Mouse (Mus musculus): ENCODE data around the gene Tbc1d22a. TPM values are rescaled to one million over a fixed set of nuclear protein-coding genes. Genes with fewer than 3 reads are reported as not detected.

The Tbc1d22a gene
- total RNA-seq (2014; fragmentation: Nextera tagmentation): 13.0 and 13.7 TPM in 2 replicates
- 12.5 and 13.5 TPM in 2 replicates for total RNA-seq (2017)

- peak; percentile 95 for ATAC-seq (replicated peaks; ENCODE audit: low FRiP score, low TSS enrichment, poor library complexity, severe bottlenecking)
Measured at GRCm38 (mm10) chr15:86213753-86214548, at the start of gene Tbc1d22a. Tbc1d22a (plus strand) TSS chr15:86214459.

- no peak for ATAC-seq (replicated peaks; ENCODE audit: low FRiP score, low TSS enrichment, poor library complexity, severe bottlenecking)
Measured at GRCm38 (mm10) chr15:86164718-86165345, 49.4 kb upstream of the Tbc1d22a start.

GRCm38 (mm10) chr15:86165811-86166590, 48.3 kb upstream of the Tbc1d22a start:
- no peak for ATAC-seq (replicated peaks; ENCODE audit: low FRiP score, low TSS enrichment, poor library complexity, severe bottlenecking)

- ATAC-seq (replicated peaks; ENCODE audit: low FRiP score, low TSS enrichment, poor library complexity, severe bottlenecking): no peak
Measured at GRCm38 (mm10) chr15:86167032-86167655, 47.1 kb upstream of the Tbc1d22a start.

- no peak for ATAC-seq (replicated peaks; ENCODE audit: low FRiP score, low TSS enrichment, poor library complexity, severe bottlenecking)
Measured at GRCm38 (mm10) chr15:86167787-86168504, 46.3 kb upstream of the Tbc1d22a start.

- no peak for ATAC-seq (replicated peaks; ENCODE audit: low FRiP score, low TSS enrichment, poor library complexity, severe bottlenecking)
Measured at GRCm38 (mm10) chr15:86168505-86168867, 45.8 kb upstream of the Tbc1d22a start.

GRCm38 (mm10) chr15:86168941-86169816, 45.1 kb upstream of the Tbc1d22a start:
- ATAC-seq (replicated peaks; ENCODE audit: low FRiP score, low TSS enrichment, poor library complexity, severe bottlenecking): no peak

- no peak for ATAC-seq (replicated peaks; ENCODE audit: low FRiP score, low TSS enrichment, poor library complexity, severe bottlenecking)
Measured at GRCm38 (mm10) chr15:86169817-86170110, 44.5 kb upstream of the Tbc1d22a start.

GRCm38 (mm10) chr15:86171316-86171715, 42.9 kb upstream of the Tbc1d22a start:
- no peak for ATAC-seq (replicated peaks; ENCODE audit: low FRiP score, low TSS enrichment, poor library complexity, severe bottlenecking)

- ATAC-seq (replicated peaks; ENCODE audit: low FRiP score, low TSS enrichment, poor library complexity, severe bottlenecking): no peak
Measured at GRCm38 (mm10) chr15:86172124-86172523, 42.1 kb upstream of the Tbc1d22a start.

GRCm38 (mm10) chr15:86172526-86172925, 41.7 kb upstream of the Tbc1d22a start:
- ATAC-seq (replicated peaks; ENCODE audit: low FRiP score, low TSS enrichment, poor library complexity, severe bottlenecking): no peak

GRCm38 (mm10) chr15:86173136-86173985, 40.9 kb upstream of the Tbc1d22a start:
- ATAC-seq (replicated peaks; ENCODE audit: low FRiP score, low TSS enrichment, poor library complexity, severe bottlenecking): 0 out of 2 replicates have a peak, but pooled peaks have one; percentile 18

- ATAC-seq (replicated peaks; ENCODE audit: low FRiP score, low TSS enrichment, poor library complexity, severe bottlenecking): no peak
Measured at GRCm38 (mm10) chr15:86175253-86176050, 38.8 kb upstream of the Tbc1d22a start.

- no peak for ATAC-seq (replicated peaks; ENCODE audit: low FRiP score, low TSS enrichment, poor library complexity, severe bottlenecking)
Measured at GRCm38 (mm10) chr15:86176166-86176565, 38.1 kb upstream of the Tbc1d22a start.

- no peak for ATAC-seq (replicated peaks; ENCODE audit: low FRiP score, low TSS enrichment, poor library complexity, severe bottlenecking)
Measured at GRCm38 (mm10) chr15:86176771-86177702, 37.2 kb upstream of the Tbc1d22a start.
